Mouse (Mus musculus) bone marrow macrophage, adult 2 months (primary cell): ENCODE measurements around the gene Olfr644.

Experiments
- CTCF ChIP-seq: IDR thresholded peaks from 2 replicates; pipeline ENCODE4 v1.5.1; 2012; ENCODE audit warnings: low read depth, mild to moderate bottlenecking, low read length, moderate library complexity
- POLR2A ChIP-seq: IDR thresholded peaks from 2 replicates; pipeline ENCODE4 v1.6.1; 2012; ENCODE audit warnings: mild to moderate bottlenecking, low read depth, low read length, borderline replicate concordance

- TF ChIP-seq CTCF: no peak
- TF ChIP-seq POLR2A: no peak
Measured at GRCm38 (mm10) chr7:104103913-104104756, 32.5 kb upstream of the Olfr644 start.
